Mouse (Mus musculus) lung, adult 2 months (tissue): ENCODE data around the gene Olfr1382.
"Not testable (repeated sequence)": the region's sequence is repeated elsewhere in the genome, so short reads cannot be mapped to it uniquely, and the experiment has no call there.

Source experiments
- CTCF ChIP-seq: fragments of 200-500 bp; IDR thresholded peaks from 2 replicates; pipeline ENCODE4 v1.5.1; 2011; ENCODE audit warnings: mild to moderate bottlenecking, low read length, control low read depth; ENCODE audit not compliant: insufficient read depth
- POLR2A ChIP-seq: fragments of 200-500 bp; IDR thresholded peaks from 2 replicates; pipeline ENCODE4 v1.6.1; 2011; ENCODE audit warnings: low read depth, mild to moderate bottlenecking, control low read depth, low read length, borderline replicate concordance; ENCODE audit errors: extremely low read depth

- not testable (repeated sequence) for TF ChIP-seq POLR2A, CTCF
Observed at GRCm38 (mm10) chr11:49575054-49575453, 47.0 kb downstream of the Olfr1382 start.
